Mouse (Mus musculus) bone marrow macrophage, adult 2 months (primary cell): ENCODE data around the gene Snrk. TPM values are rescaled to one million over a fixed set of nuclear protein-coding genes. Genes with fewer than 3 reads are reported as not detected.

Experiments
- H3K27ac ChIP-seq: 2 replicates; pipeline ENCODE4 v1.5.1; 2012; ENCODE audit warnings: low read depth, low read length; ENCODE audit not compliant: insufficient read depth
- H3K4me1 ChIP-seq: 2 replicates; pipeline ENCODE4 v1.6.1; 2012; ENCODE audit warnings: low read length; ENCODE audit not compliant: control insufficient read depth, insufficient read depth
- H3K4me3 ChIP-seq: 2 replicates; pipeline ENCODE4 v1.5.1; 2012; ENCODE audit warnings: mild to moderate bottlenecking, low read length, moderate library complexity; ENCODE audit not compliant: insufficient read depth
- CTCF ChIP-seq: IDR thresholded peaks from 2 replicates; pipeline ENCODE4 v1.5.1; 2012; ENCODE audit warnings: low read depth, mild to moderate bottlenecking, low read length, moderate library complexity
- POLR2A ChIP-seq: IDR thresholded peaks from 2 replicates; pipeline ENCODE4 v1.6.1; 2012; ENCODE audit warnings: mild to moderate bottlenecking, low read depth, low read length, borderline replicate concordance
- polyA plus RNA-seq: library from polyadenylated mRNA; stranded (reverse); fragments of >200 nt; gene quantifications from 2 replicates; pipeline ENCODE4 v1.2.4, GENCODE M21; 2012; ENCODE audit not compliant: missing spikeins, insufficient read depth, insufficient read length

Snrk gene
- polyA plus RNA-seq, 1 experiment = 26.1 TPM

DNA sequence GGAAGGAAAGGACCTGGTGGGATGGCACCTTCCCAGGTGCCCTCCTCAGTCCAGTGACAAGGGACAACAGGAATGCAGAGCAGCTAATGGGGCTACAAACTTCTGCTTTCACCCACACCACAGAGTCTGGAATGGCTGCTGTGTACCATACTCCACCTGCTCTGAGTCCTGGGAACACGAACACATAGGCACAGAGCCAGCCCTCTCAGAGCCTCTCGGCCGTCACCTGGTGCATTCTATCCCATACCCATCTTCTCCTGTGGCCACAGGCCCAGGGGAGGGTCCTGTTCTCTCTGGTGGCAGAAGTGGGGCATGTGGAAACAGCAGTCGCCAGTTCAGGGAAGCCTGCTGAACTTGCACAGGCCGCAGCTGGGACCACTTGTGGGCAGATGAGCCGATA lies 57.7 kb downstream of the Snrk start:
- Histone ChIP-seq H3K4me3 (no peak overlapping the region), H3K27ac (no peak overlapping the region), H3K4me1 (peaks cover 2% of the 10 kb centered on the region)
- TF ChIP-seq POLR2A (no peak), CTCF (no peak)

DNA sequence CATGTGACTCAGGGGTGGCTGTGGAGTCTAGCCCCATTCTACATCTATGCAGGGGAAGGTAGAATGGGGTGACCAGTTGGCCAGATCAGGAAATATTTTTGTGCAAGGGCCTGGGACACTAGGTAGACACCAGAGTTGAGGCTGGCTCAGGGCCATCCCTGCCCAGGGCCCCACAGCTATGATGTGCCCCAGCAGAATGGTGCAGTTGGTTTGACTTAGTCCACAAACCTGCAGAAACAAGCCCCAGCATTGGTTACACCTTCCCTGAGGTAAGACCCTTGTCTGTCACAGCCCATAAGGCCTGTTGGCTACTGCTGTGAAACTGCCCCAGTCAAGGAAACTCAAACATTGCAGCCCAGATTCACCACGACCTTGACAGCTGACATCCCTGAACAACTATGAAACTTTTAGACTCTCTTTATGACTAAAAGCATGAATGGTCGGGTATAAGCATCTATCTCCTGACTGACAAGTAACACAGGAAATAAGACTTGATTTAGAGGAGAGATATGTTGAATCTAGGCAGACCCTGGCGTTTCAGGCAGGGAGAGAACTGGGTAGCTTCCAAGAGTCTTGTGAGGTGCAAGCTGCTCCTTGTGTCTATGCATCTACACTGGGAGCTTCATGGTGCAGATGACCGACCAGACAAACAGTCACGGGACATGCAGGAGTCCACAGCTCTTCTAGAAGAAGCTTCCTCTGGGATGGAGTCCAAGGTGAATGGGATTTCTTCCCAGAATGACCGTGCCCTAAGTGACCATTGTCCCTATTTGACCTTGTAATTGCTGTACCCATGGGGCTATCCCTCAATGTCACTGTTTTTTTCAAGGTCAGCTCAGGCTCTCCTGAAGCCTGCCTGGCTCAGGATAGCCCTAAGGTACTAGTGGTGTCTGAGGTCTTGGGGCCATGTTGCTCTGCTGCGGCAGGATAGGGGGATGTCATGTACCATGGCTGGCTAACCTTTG lies 60.5 kb downstream of the Snrk start:
- H3K27ac ChIP-seq = no peak overlapping the region
- peaks cover 11% of the 10 kb centered on the region for H3K4me1 ChIP-seq
- no peak for TF ChIP-seq CTCF
- TF ChIP-seq POLR2A = no peak
- H3K4me3 ChIP-seq = no peak overlapping the region

DNA sequence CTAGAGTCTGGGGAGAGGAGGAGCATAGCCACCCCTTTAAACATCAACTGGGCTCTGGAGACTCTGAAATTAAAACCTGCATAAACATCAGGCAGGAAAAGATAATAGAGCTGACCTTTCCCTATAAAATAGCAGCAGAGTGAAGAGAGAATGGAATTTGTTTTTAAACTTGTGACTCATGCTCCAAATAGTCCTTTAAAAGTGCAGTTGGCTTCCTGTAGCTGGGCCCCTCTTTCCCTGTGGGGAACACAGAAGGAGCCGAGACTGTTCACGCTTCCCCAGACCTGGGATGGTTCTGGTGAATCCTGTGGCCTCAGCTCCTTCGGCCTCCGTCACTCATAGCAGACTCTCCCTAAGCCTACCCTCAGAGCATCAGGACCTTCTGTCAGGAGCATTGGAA lies 61.4 kb downstream of the Snrk start:
- peaks cover 11% of the 10 kb centered on the region for H3K4me1 ChIP-seq
- no peak overlapping the region for H3K27ac ChIP-seq
- H3K4me3 ChIP-seq = no peak overlapping the region
- TF ChIP-seq POLR2A = no peak
- TF ChIP-seq CTCF = no peak

DNA sequence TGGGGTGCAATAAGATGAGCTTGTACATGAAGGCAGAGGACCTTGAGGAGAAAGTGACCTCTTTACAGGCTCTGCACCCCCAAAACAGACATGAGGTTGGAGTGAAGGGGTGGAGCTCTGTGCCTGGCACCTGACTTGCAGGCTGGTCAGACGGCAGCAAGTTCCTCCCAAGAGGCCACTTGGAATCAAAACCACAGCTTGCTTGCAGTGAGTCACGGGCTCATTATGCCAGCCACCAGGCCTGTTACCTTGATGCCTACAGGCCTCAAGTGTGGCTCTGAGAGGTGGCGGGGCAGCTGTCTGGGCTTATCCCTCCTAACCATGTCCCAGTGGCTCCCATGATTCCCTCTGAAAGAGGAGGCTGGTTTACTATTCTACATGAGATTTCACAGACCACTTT lies 63.0 kb downstream of the Snrk start:
- Histone ChIP-seq H3K27ac (no peak overlapping the region), H3K4me3 (no peak overlapping the region), H3K4me1 (peaks cover 11% of the 10 kb centered on the region)
- TF ChIP-seq CTCF (no peak), POLR2A (no peak)

DNA sequence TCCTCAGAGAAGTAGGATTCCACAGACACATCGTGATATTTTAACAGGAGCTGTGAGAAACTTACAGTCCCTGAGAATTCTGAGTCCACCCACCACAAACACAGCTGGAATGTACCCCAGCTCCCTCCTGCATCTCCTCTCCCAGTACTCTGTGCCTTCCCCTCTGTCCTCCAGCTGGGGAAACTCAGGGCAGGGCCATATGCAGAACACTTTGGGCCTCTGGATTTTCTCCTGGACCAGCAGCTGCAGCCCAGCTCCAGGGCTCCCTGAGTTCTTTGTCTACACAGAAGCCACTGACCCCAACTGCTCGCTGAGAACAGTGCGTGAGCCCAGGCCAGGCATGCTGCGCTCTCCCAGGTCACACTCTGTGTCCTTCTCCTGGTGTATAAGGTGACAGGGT lies 66.0 kb downstream of the Snrk start:
- Histone ChIP-seq H3K27ac (no peak overlapping the region), H3K4me3 (no peak overlapping the region), H3K4me1 (peaks cover 31% of the 10 kb centered on the region)
- TF ChIP-seq CTCF (no peak), POLR2A (no peak)

DNA sequence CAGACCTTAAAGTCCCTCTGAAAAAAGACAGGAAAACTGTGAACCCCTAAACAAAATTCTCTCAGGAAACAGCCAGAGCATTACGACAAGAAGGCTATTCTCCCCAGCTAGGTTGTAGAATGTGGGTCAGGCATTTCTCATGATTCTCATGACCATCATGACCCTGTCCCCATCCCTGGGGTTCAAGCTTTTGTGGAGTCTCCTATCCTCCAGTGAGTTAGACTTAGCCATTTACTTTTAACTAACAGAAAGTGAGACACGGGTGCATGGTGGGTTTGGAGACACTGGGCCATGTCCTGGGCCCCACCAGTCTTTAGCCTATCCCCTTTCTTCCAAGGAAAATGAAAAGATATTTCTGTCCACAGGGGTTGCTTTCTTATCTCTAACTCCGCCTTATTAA lies 67.3 kb downstream of the Snrk start:
- H3K27ac ChIP-seq = no peak overlapping the region

DNA sequence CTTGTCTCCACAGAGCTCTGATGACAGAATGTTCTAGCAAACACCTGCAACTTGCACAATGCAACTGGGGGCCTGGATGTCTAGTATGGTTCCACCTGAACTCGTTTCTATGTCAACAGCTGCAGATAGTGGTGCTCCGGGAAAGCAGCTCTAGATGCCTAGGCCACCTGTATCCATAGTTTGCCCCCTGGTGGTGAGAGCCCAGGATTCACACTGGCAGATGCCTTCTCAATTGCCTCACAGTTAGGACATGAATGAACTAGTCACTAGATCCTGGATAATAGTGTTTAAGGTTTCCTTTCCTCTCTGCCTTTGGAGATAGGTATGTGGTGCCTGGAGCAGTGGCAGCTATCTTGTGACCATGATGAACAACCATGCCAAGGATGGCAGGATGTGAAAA lies 68.0 kb downstream of the Snrk start:
- H3K4me3 ChIP-seq = no peak overlapping the region
- peak; percentile 47 for TF ChIP-seq CTCF
- no peak for TF ChIP-seq POLR2A
- no peak overlapping the region for H3K27ac ChIP-seq
- peaks cover 38% of the 10 kb centered on the region for H3K4me1 ChIP-seq

More for the DNA sequence above, 67.3 kb downstream of the Snrk start:
- TF ChIP-seq POLR2A (no peak), CTCF (no peak)
- H3K4me3 ChIP-seq = no peak overlapping the region
- H3K4me1 ChIP-seq = peaks cover 42% of the 10 kb centered on the region

DNA sequence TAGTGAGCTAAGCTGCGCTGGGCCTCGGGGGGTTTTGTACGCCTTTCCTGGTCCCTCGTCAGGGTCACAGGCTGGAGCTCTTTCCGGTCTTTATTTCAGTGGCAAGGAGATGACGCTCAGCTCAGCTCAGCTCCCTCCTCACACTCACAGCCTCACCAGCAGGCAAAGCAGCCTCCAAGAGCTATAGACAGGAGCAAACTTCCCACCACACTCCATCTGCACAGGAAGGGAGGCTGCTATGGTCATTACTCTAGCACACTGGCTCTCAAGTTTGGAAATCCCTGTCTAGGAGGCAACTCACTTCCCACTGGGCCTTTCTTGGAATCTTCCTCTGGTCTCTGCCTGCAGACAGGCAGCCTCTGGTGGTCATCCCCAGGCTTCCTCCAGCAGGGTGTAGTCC lies 68.9 kb downstream of the Snrk start:
- Histone ChIP-seq H3K27ac (no peak overlapping the region), H3K4me3 (no peak overlapping the region), H3K4me1 (peaks cover 32% of the 10 kb centered on the region)
- TF ChIP-seq CTCF (no peak), POLR2A (no peak)

DNA sequence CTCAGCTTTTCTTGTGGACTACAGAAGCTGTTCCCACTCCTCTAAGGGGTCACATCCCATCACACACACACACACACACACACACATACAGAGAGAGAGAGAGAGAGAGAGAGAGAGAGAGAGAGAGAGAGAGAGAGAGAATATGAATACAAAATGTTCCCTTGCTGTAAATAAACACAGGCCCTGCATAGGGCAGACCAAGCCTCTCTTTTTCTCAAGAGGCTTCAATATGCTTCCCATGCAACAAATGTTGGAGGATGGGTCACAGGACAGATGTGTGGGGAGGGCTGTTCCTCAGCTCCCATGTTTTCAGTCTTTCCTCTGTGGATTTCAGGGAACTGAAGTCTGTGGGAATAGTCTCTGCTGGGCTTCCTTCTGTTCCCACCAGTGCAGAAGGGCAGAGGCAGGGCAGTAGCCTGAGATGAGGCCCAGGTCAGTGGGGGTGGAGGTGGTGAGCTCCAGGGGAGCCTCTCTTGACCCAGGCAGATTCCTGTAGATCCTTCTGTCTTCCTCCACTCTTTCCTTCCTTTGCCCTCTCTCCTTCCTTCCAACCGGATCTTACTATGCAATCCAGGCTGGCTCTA lies 69.7 kb downstream of the Snrk start:
- H3K4me3 ChIP-seq = no peak overlapping the region
- peaks cover 32% of the 10 kb centered on the region for H3K4me1 ChIP-seq
- TF ChIP-seq CTCF = no peak
- no peak for TF ChIP-seq POLR2A
- 0 out of 2 replicates have a peak overlapping the region, but pooled peaks have one; percentile 7 for H3K27ac ChIP-seq

DNA sequence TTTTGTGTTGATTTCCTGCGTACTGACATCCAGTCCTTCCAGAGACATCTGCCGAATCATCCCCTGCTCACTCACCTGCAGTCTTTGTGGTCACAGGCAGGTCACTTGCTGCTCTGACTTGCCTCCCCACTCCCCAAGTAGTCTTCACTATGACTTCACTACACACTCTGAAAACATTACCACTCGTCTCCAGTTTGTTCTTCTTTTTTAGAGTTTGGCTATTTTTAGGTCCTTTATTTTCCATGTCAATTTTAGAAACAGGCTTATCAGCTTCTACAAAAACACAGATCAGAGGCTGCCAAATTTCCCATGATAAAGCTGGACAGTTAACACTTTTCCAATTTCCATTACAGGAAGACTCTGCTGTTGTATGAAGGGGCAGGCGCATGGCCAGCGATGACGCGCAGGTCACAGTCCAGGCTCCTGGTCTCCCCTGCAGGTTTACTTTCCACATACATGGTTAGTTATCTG lies 70.4 kb downstream of the Snrk start:
- peak overlapping the region; percentile 50 for H3K27ac ChIP-seq
- TF ChIP-seq CTCF = no peak
- TF ChIP-seq POLR2A = no peak
- no peak overlapping the region for H3K4me3 ChIP-seq
- H3K4me1 ChIP-seq = peaks cover 32% of the 10 kb centered on the region
